Mouse (Mus musculus) liver, adult 2 months (tissue): Measurements from ENCODE around the gene Serpina1b. TPM values are rescaled to one million over a fixed set of nuclear protein-coding genes. Genes with fewer than 3 reads are reported as not detected.
"Not testable (repeated sequence)": the region's sequence is repeated elsewhere in the genome, so short reads cannot be mapped to it uniquely, and the experiment has no call there.

ENCODE experiments used
- DNase-seq: peaks from one replicate; pipeline ENCODE4 v3.0.0-alpha.2; 2011; ENCODE audit warnings: low read depth, low spot score; ENCODE audit errors: extremely low read depth
- H3K27ac ChIP-seq: fragments of 200-500 bp; replicated peaks from 2 replicates; pipeline ENCODE4 v1.5.1; 2012; ENCODE audit warnings: low read depth, mild to moderate bottlenecking, control low read depth, inconsistent platforms, low read length; ENCODE audit not compliant: insufficient read depth
- H3K27me3 ChIP-seq: fragments of 200-500 bp; 2 replicates; pipeline ENCODE4 v1.6.1; 2012; ENCODE audit warnings: mild to moderate bottlenecking, moderate library complexity, low read length, inconsistent platforms; ENCODE audit not compliant: control insufficient read depth, insufficient read depth
- H3K36me3 ChIP-seq: fragments of 200-500 bp; 2 replicates; pipeline ENCODE4 v1.6.1; 2012; ENCODE audit warnings: low read length, inconsistent platforms; ENCODE audit not compliant: control insufficient read depth, insufficient read depth
- H3K4me1 ChIP-seq: fragments of 200-500 bp; 2 replicates; pipeline ENCODE4 v1.6.1; 2011; ENCODE audit warnings: low read length; ENCODE audit not compliant: control insufficient read depth, insufficient read depth
- H3K4me3 ChIP-seq: fragments of 200-500 bp; 2 replicates; pipeline ENCODE4 v1.5.1; 2011; ENCODE audit warnings: low read depth, mild to moderate bottlenecking, control low read depth, low read length, moderate library complexity; ENCODE audit not compliant: insufficient read depth
- H3K79me2 ChIP-seq: fragments of 200-500 bp; 2 replicates; pipeline ENCODE4 v1.6.1; 2012; ENCODE audit warnings: inconsistent platforms, mild to moderate bottlenecking, low read length, moderate library complexity; ENCODE audit not compliant: control insufficient read depth, insufficient read depth
- H3K9ac ChIP-seq: fragments of 200-500 bp; 2 replicates; pipeline ENCODE4 v1.6.1; 2012; ENCODE audit warnings: low read depth, mild to moderate bottlenecking, control low read depth, inconsistent platforms, low read length
- POLR2A ChIP-seq: fragments of 200-500 bp; IDR thresholded peaks from 2 replicates; pipeline ENCODE4 v1.6.1; 2011; ENCODE audit warnings: low read length, control low read depth; ENCODE audit not compliant: insufficient read depth; ENCODE audit errors: extremely low read depth
- WGBS: fragments of 180-500 bp; shearing (Covaris S2); methylation state at CpG from one replicate; pipeline ENCODE4 v1.1.7; 2018; 5-methylcytosine and 5-hydroxymethylcytosine counted together
- polyA plus RNA-seq: library from polyadenylated mRNA; depleted of rRNA; stranded (reverse); fragments of >200 nt; gene quantifications from 2 replicates; pipeline ENCODE4 v1.2.3, GENCODE M21; 2012
- total RNA-seq: library from RNA; depleted of rRNA; stranded (reverse); fragments of >200 nt; gene quantifications from 2 replicates; pipeline ENCODE4 v1.2.3, GENCODE M21; 2014

Gene Serpina1b
- total and polyA plus RNA-seq, 2 experiments: 8,562 to 9,611 TPM

DNA sequence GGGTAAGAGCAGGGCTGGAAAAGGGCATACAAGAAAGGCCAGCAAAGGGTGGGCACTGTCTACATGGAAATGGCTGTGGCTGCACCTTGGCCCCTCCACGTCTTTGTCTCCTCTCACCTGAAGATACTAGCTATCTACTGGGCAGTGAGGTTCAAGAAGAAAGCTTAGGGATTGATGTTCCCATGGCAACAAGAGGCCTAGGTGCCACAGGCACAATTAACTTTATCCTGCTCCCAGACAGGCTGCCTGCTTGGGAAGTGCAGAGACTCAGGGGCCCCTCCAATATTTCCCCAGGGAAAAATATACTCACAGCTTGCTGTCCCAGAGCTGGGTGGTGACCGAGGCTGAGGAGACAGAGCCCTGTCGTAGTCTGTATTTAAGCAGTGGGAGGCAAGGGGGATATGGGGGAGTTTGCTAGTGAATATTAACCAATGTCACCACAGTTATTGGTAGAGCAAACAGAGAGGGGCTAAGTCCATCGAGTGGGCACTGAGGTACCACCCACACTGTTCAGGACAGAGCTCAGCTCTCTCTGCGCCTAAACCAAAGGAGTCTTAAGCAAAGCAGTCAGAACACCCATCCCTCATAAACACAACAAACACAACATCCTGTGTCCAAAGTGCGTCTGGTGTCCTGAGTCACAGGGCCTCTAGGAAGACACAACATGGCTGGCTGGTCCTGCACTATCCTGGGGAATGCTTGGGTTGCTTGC lies 2.4 kb downstream of the Serpina1b start:
- Histone ChIP-seq H3K4me3 (peak overlapping the region; percentile 59), H3K27ac (peak overlapping the region; percentile 78), H3K9ac (peak overlapping the region; percentile 75)
- 0 out of 2 replicates have a peak, but pooled peaks have one; percentile 12 for TF ChIP-seq POLR2A
- not testable (repeated sequence) for H3K79me2 ChIP-seq, H3K36me3 ChIP-seq, H3K27me3 ChIP-seq, H3K4me1 ChIP-seq
- peak; percentile 58 for DNase-seq
- 17% methylated on average over 6 of the region's 6 CpGs for WGBS

GRCm38 (mm10) chr12:103823826-103824225 lies 6.3 kb downstream of the Serpina1b start:
- H3K4me1 ChIP-seq, H3K36me3 ChIP-seq, H3K27ac ChIP-seq, H3K4me3 ChIP-seq, H3K27me3 ChIP-seq, H3K9ac ChIP-seq, H3K79me2 ChIP-seq: not testable (repeated sequence)
- WGBS: 18% methylated on average over 5 of the region's 5 CpGs
- 0 out of 2 replicates have a peak, but pooled peaks have one; percentile 11 for TF ChIP-seq POLR2A
- DNase-seq: peak; percentile 85

DNA sequence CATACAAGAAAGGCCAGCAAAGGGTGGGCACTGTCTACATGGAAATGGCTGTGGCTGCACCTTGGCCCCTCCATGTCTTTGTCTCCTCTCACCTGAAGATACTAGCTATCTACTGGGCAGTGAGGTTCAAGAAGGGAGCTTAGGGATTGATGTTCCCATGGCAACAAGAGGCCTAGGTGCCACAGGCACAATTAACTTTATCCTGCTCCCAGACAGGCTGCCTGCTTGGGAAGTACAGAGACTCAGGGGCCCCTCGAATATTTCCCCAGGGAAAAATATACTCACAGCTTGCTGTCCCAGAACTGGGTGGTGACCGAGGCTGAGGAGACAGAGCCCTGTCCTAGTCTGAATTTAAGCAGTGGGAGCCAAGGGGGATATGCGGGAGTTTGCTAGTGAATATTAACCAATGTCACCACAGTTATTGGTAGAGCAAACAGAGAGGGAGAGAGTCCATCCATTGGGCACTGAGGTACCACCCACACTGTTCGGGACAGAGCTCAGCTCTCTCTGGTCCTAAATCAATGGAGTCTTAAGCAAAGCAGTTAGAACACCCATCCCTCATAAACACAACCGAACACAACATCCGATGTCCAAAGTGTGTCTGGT lies 56.8 kb downstream of the Serpina1b start, which contains the start of gene Serpina1d:
TSS of gene Serpina1d (minus strand) at position 347 of the 606 bp plus-strand sequence.
- WGBS: 22% methylated on average over 6 of the region's 6 CpGs
- not testable (repeated sequence) for H3K79me2 ChIP-seq, H3K36me3 ChIP-seq, H3K4me1 ChIP-seq, H3K27me3 ChIP-seq
- peak; percentile 57; the same call in 1 of the 2 replicates for TF ChIP-seq POLR2A
- Histone ChIP-seq H3K9ac (peak within 1 kb of the TSS; percentile 91), H3K27ac (peak within 1 kb of the TSS; percentile 99), H3K4me3 (peak within 1 kb of the TSS; percentile 69)
- DNase-seq: peak; percentile 96

- peaks cover 20% of the 10 kb centered on the region for H3K36me3 ChIP-seq
- 0 out of 2 replicates have a peak, but pooled peaks have one; percentile 26 for TF ChIP-seq POLR2A
- peak overlapping the region; percentile 51 for H3K4me3 ChIP-seq
- DNase-seq: peak; percentile 77
- H3K4me1 ChIP-seq, H3K27me3 ChIP-seq, H3K79me2 ChIP-seq: not testable (repeated sequence)
- peak overlapping the region; percentile 95 for H3K9ac ChIP-seq
- 12% methylated on average over 1 of the region's 1 CpGs for WGBS
- peak overlapping the region; percentile 100 for H3K27ac ChIP-seq
These were observed 59.6 kb downstream of the Serpina1b start for GRCm38 (mm10) chr12:103770597-103770996.

DNA sequence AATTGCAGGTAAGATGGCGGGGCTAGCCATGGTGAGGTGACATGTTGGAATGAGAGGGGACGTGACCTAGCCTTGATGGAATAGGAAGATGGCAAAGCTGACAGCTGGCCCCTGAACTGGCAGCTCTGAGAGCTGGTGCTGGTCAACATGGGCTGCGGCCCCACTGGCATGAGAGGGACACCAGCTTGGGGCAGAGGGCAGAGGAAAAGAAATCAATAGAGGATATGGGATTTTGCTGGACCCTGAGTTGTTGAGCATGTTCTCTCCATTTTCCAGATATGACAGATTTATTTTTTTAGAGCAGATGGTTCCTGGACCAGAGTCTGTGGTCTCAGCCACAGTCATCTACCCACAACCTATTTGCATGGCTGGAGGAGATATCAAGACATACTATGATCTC lies 67.1 kb downstream of the Serpina1b start:
- WGBS: 28% methylated on average over 3 of the region's 3 CpGs
- H3K4me3 ChIP-seq, H3K4me1 ChIP-seq, H3K79me2 ChIP-seq, H3K9ac ChIP-seq, H3K27ac ChIP-seq, H3K27me3 ChIP-seq: not testable (repeated sequence)
- peak; percentile 54 for DNase-seq
- H3K36me3 ChIP-seq: peaks cover 24% of the 10 kb centered on the region

- DNase-seq: peak; percentile 46
- not testable (repeated sequence) for H3K27ac ChIP-seq, H3K4me1 ChIP-seq, H3K36me3 ChIP-seq, H3K4me3 ChIP-seq, H3K9ac ChIP-seq, H3K27me3 ChIP-seq, H3K79me2 ChIP-seq
- WGBS: 50% methylated on average over 3 of the region's 3 CpGs
These were observed 69.9 kb downstream of the Serpina1b start for GRCm38 (mm10) chr12:103760316-103760715.

DNA sequence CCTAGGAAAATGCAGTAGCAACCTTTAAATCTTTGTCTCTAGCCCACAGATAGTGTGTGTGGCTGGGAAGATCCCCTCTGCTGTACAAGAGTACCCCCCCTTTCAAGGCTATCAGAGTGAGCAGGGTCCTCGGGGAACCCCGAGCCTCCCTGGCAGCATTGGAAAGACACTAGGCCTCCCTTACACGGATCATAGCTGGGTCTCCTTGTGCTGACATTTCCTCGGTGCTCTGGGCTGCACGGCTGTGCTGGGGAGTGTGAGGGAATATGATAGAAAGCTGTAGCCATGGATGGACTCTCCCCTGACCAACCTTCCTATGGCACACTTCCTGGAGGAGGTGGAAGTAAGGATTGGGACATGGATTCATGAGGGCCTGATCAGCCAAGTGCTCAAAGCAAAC lies 84.2 kb downstream of the Serpina1b start:
- not testable (repeated sequence) for H3K27ac ChIP-seq, H3K36me3 ChIP-seq, H3K4me1 ChIP-seq, H3K79me2 ChIP-seq, H3K27me3 ChIP-seq, H3K9ac ChIP-seq, H3K4me3 ChIP-seq, DNase-seq
- WGBS: 91% methylated on average over 5 of the region's 5 CpGs
